Mouse (Mus musculus): Measurements from ENCODE around the gene Syngap1.

GRCm38 (mm10) chr17:27011167-27011566 is 70.1 kb downstream of the Syngap1 start:
- TF ChIP-seq CTCF (IDR thresholded peaks at IDR 0.05; ENCODE audit: borderline replicate concordance, extremely low read depth, insufficient read depth, insufficient read length) = no peak
- no peak for TF ChIP-seq POLR2A (IDR thresholded peaks at IDR 0.05; ENCODE audit: borderline replicate concordance, extremely low read depth, insufficient read depth, insufficient read length, poor library complexity, severe bottlenecking)
